8 mouse cellular contexts compared by ENCODE assay signal in genomic region chr11:69757303-69758089, GRCm38 (mm10). TPM values are rescaled to one million over a fixed set of nuclear protein-coding genes. Genes with fewer than 3 reads are reported as not detected.
DNase-seq lines count a peak whose midpoint lies in the region; ATAC-seq and TF ChIP-seq lines count a peak whose summit lies in the region.

No protein-coding gene starts in this region.

- peak overlapping the region; percentile 59 for H3K4me3 ChIP-seq in left cerebral cortex, adult 2 months
- H3K4me3 ChIP-seq in embryonic facial prominence, embryonic 11.5 days (ENCODE audit: low read depth, low read length): peak overlapping the region; percentile 53
- H3K4me3 ChIP-seq in intestine, embryonic 15.5 days (replicated peaks): peak overlapping the region; percentile 52
- peak overlapping the region; percentile 61 for H3K4me3 ChIP-seq in myocyte

- H3K79me2 ChIP-seq in myocyte (ENCODE audit: control insufficient read depth, insufficient read depth): peaks cover 55% of the 10 kb centered on the region

- H3K36me3 ChIP-seq in embryonic facial prominence, embryonic 11.5 days (replicated peaks; ENCODE audit: control insufficient read depth, insufficient read depth, low read depth, low read length): no peaks in the 10 kb centered on the region
- no peaks in the 10 kb centered on the region for H3K36me3 ChIP-seq in intestine, embryonic 15.5 days
- H3K36me3 ChIP-seq in myocyte (ENCODE audit: control insufficient read depth, insufficient read depth): no peaks in the 10 kb centered on the region

- no peaks in the 10 kb centered on the region for H3K9me3 ChIP-seq in embryonic facial prominence, embryonic 11.5 days (replicated peaks; ENCODE audit: control insufficient read depth, low read length)
- H3K9me3 ChIP-seq in intestine, embryonic 15.5 days: no peaks in the 10 kb centered on the region

- no peak for ATAC-seq in embryonic facial prominence, embryonic 11.5 days (replicated peaks; ENCODE audit: insufficient number of reproducible peaks, low FRiP score, low TSS enrichment, low read depth)
- no peak for ATAC-seq in intestine, embryonic 15.5 days

- TF ChIP-seq POLR2A in myocyte (IDR thresholded peaks at IDR 0.05; ENCODE audit: insufficient read length, low read depth): no peak

- peak overlapping the region; percentile 79 for H3K9ac ChIP-seq in embryonic facial prominence, embryonic 11.5 days (replicated peaks; ENCODE audit: low read length)
- peak overlapping the region; percentile 60 for H3K9ac ChIP-seq in intestine, embryonic 15.5 days

- intact Hi-C loops in left cerebral cortex, adult 2 months (cut with DNase I): loop anchor here (1.0 to 5.0 kb wide), 5 partner anchors 45 to 125 kb away; partner anchors contain the start of genes Fxr2, Senp3 and Tmem95

- DNase-seq in left cerebral cortex, adult 2 months (ENCODE audit: extremely low spot score in 1 of 2, low spot score in 2 of 2): no peak
- no peak for DNase-seq in left cerebral cortex, adult 9 months (ENCODE audit: low spot score in 2 of 2)
- no peak for DNase-seq in embryonic facial prominence, embryonic 11.5 days (ENCODE audit: low spot score)
- DNase-seq in urinary bladder, postnatal 4 days (ENCODE audit: low spot score in 2 of 2): no peak
- DNase-seq in retina, postnatal 1 day: no peak
- DNase-seq in thymus, postnatal 25 days: no peak

- no peak for TF ChIP-seq CTCF in left cerebral cortex, adult 2 months (IDR thresholded peaks at IDR 0.05)

- H3K4me2 ChIP-seq in embryonic facial prominence, embryonic 11.5 days (ENCODE audit: low read depth, low read length): peak overlapping the region; percentile 53
- H3K4me2 ChIP-seq in intestine, embryonic 15.5 days (replicated peaks): peak overlapping the region; percentile 84
- peak overlapping the region; percentile 99 for H3K4me2 ChIP-seq in myocyte (ENCODE audit: low read depth)

- H3ac ChIP-seq in myocyte (ENCODE audit: control insufficient read depth, insufficient read length): peak overlapping the region; percentile 34

- peak overlapping the region; percentile 29 for H3K27ac ChIP-seq in left cerebral cortex, adult 2 months
- H3K27ac ChIP-seq in embryonic facial prominence, embryonic 11.5 days (replicated peaks; ENCODE audit: low read depth, low read length): 0 out of 2 replicates have a peak overlapping the region, but pooled peaks have one; percentile 7
- peak overlapping the region; percentile 99 for H3K27ac ChIP-seq in intestine, embryonic 15.5 days

- no peaks in the 10 kb centered on the region for H3K27me3 ChIP-seq in embryonic facial prominence, embryonic 11.5 days (ENCODE audit: control insufficient read depth, insufficient read depth, low read length)
- no peaks in the 10 kb centered on the region for H3K27me3 ChIP-seq in intestine, embryonic 15.5 days (replicated peaks)
- no peaks in the 10 kb centered on the region for H3K27me3 ChIP-seq in myocyte (ENCODE audit: control insufficient read depth, insufficient read depth, insufficient read length)

- peaks cover 4% of the 10 kb centered on the region for H3K4me1 ChIP-seq in embryonic facial prominence, embryonic 11.5 days (ENCODE audit: control insufficient read depth, insufficient read depth, low read length)
- peaks cover 38% of the 10 kb centered on the region for H3K4me1 ChIP-seq in intestine, embryonic 15.5 days (replicated peaks)

- WGBS in embryonic facial prominence, embryonic 11.5 days: 48% methylated on average over 9 of the region's 9 CpGs
- WGBS in intestine, embryonic 15.5 days: 37% methylated on average over 9 of the region's 9 CpGs

TF ChIP-seq in myocyte, 11 proteins besides CTCF, POLR2A, EP300 and RAD21:
- no peak for TF ChIP-seq MYOG (IDR thresholded peaks at IDR 0.05; ENCODE audit: control insufficient read depth in 1 of 3, insufficient read depth in 1 of 3, insufficient read length in 2 of 3, low read depth in 2 of 3)
- no peak for TF ChIP-seq E2F4 (IDR thresholded peaks at IDR 0.05; ENCODE audit: insufficient read depth)
- TF ChIP-seq SRF (IDR thresholded peaks at IDR 0.05; ENCODE audit: control insufficient read depth, insufficient read length, low read depth): no peak
- TF ChIP-seq MAX (IDR thresholded peaks at IDR 0.05; ENCODE audit: low read depth): no peak
- TF ChIP-seq TCF12 (IDR thresholded peaks at IDR 0.05; ENCODE audit: insufficient read depth, poor library complexity, severe bottlenecking): no peak
- TF ChIP-seq CEBPB (IDR thresholded peaks at IDR 0.05; ENCODE audit: insufficient read depth, poor library complexity, severe bottlenecking): no peak
- TF ChIP-seq POLR2AphosphoS2 (IDR thresholded peaks at IDR 0.05; ENCODE audit: insufficient read length, low read depth): no peak
- TF ChIP-seq MYOD1 (IDR thresholded peaks at IDR 0.05; ENCODE audit: control insufficient read depth in 1 of 3, insufficient read length in 2 of 3, low read depth in 2 of 3): no peak
- TF ChIP-seq USF1 (IDR thresholded peaks at IDR 0.05; ENCODE audit: low read depth): no peak
- no peak for TF ChIP-seq TCF3 (IDR thresholded peaks at IDR 0.05; ENCODE audit: insufficient read length, low read depth)
- no peak for TF ChIP-seq REST (IDR thresholded peaks at IDR 0.05; ENCODE audit: insufficient read depth, insufficient read length)
TF ChIP-seq in myocyte: peak in this region for 0.

RNA-seq across cellular contexts. Expression of gene Polr2a, which starts 0.9 kb away (rescaled TPM):
- 10 to 100 TPM; 55.1 to 56.6 TPM for total RNA-seq in left cerebral cortex, adult 2 months (2021)
- 51.4 and 56.5 TPM in 2 replicates for polyA plus RNA-seq in embryonic facial prominence, embryonic 11.5 days (2014; fragmentation: Nextera tagmentation; extraction: Ambion mirVana)
- polyA plus RNA-seq in intestine, embryonic 15.5 days (2015; fragmentation: Nextera tagmentation; extraction: Ambion mirVana): 18.1 and 19.1 TPM in 2 replicates
- 69.5 TPM for polyA plus RNA-seq in myocyte (2012; fragmentation: generic; extraction: Trizol)

RNA-seq across cellular contexts. Expression of gene Slc35g3, which starts 4.3 kb away (rescaled TPM):
- total RNA-seq in left cerebral cortex, adult 2 months (2021): not detected
- 0.18 TPM in 1 of 2 replicates, not detected in the other for polyA plus RNA-seq in embryonic facial prominence, embryonic 11.5 days (2014; fragmentation: Nextera tagmentation; extraction: Ambion mirVana)
- polyA plus RNA-seq in intestine, embryonic 15.5 days (2015; fragmentation: Nextera tagmentation; extraction: Ambion mirVana): 0.15 and 0.16 TPM in 2 replicates
- 0.26 TPM for polyA plus RNA-seq in myocyte (2012; fragmentation: generic; extraction: Trizol)

RNA-seq across cellular contexts. Expression of gene Zbtb4, which starts 8.2 kb away (rescaled TPM):
- 100 to 1,000 TPM; 134 to 167 TPM for total RNA-seq in left cerebral cortex, adult 2 months (2021)
- 1.1 and 1.2 TPM in 2 replicates for polyA plus RNA-seq in embryonic facial prominence, embryonic 11.5 days (2014; fragmentation: Nextera tagmentation; extraction: Ambion mirVana)
- polyA plus RNA-seq in intestine, embryonic 15.5 days (2015; fragmentation: Nextera tagmentation; extraction: Ambion mirVana): 2.3 and 2.4 TPM in 2 replicates
- polyA plus RNA-seq in myocyte (2012; fragmentation: generic; extraction: Trizol): 9.4 TPM

RNA-seq across cellular contexts. Expression of gene Chrnb1, which starts 38.2 kb away (rescaled TPM):
- total RNA-seq in left cerebral cortex, adult 2 months (2021): 1 to 10 TPM; 1.0 to 1.4 TPM
- polyA plus RNA-seq in embryonic facial prominence, embryonic 11.5 days (2014; fragmentation: Nextera tagmentation; extraction: Ambion mirVana): 3.0 and 3.6 TPM in 2 replicates
- polyA plus RNA-seq in intestine, embryonic 15.5 days (2015; fragmentation: Nextera tagmentation; extraction: Ambion mirVana): 3.5 and 4.3 TPM in 2 replicates
- 95.3 TPM for polyA plus RNA-seq in myocyte (2012; fragmentation: generic; extraction: Trizol)

RNA-seq across cellular contexts. Expression of gene Fgf11, which starts 44.2 kb away (rescaled TPM):
- 10 to 100 TPM; 15.9 to 19.8 TPM for total RNA-seq in left cerebral cortex, adult 2 months (2021)
- polyA plus RNA-seq in embryonic facial prominence, embryonic 11.5 days (2014; fragmentation: Nextera tagmentation; extraction: Ambion mirVana): 0.92 and 0.97 TPM in 2 replicates
- 1.2 and 1.4 TPM in 2 replicates for polyA plus RNA-seq in intestine, embryonic 15.5 days (2015; fragmentation: Nextera tagmentation; extraction: Ambion mirVana)
- 17.5 TPM for polyA plus RNA-seq in myocyte (2012; fragmentation: generic; extraction: Trizol)

Comparison
In these comparisons a context has a peak if more than half of its experiments do, and no peak if none do; other contexts are left out.
1. H3K27ac ChIP-seq: peak in every context shown above with its lines; median percentile 99 in intestine, embryonic 15.5 days; 29 in left cerebral cortex, adult 2 months; 7 in embryonic facial prominence, embryonic 11.5 days.